Mouse (Mus musculus) CH12.LX (cell line): Measurements from ENCODE around the gene Gpr146.
A peak's percentile ranks its signal among the peaks of the same experiment; 100 is the strongest.

Experiments used
- CTCF ChIP-seq, 2 experiments: IDR thresholded peaks in 1 of 2; conservative IDR thresholded peaks in 1 of 2; 2 replicates each; pipeline ENCODE4 v1.5.1; 2011 to 2012; ENCODE audit warnings: low read depth in 2 of 2, low read length in 2 of 2, improper control_type of control experiment in 1 of 2, inconsistent platforms in 1 of 2, mild to moderate bottlenecking in 1 of 2, moderate library complexity in 1 of 2
- GABPA ChIP-seq: IDR thresholded peaks from 2 replicates; pipeline ENCODE4 v1.6.1; 2012; ENCODE audit warnings: low read depth, low read length, improper control_type of control experiment, inconsistent platforms; ENCODE audit not compliant: insufficient replicate concordance
- JUND ChIP-seq: conservative IDR thresholded peaks from 2 replicates; pipeline ENCODE4 v1.6.1; 2011; ENCODE audit warnings: low read depth, low read length, improper control_type of control experiment
- MAX ChIP-seq: IDR thresholded peaks from 2 replicates; pipeline ENCODE4 v1.6.1; 2011; ENCODE audit warnings: low read length, improper control_type of control experiment
- MAZ ChIP-seq: IDR thresholded peaks from 2 replicates; pipeline ENCODE4 v1.6.1; 2012; ENCODE audit warnings: low read depth, mild to moderate bottlenecking, inconsistent platforms, low read length, improper control_type of control experiment, moderate library complexity
- MEF2A ChIP-seq: IDR thresholded peaks from 2 replicates; pipeline ENCODE4 v1.6.1; 2014; ENCODE audit warnings: low read depth, mild to moderate bottlenecking, inconsistent platforms, low read length, improper control_type of control experiment, borderline replicate concordance
- NELFE ChIP-seq: IDR thresholded peaks from 2 replicates; pipeline ENCODE4 v1.6.1; 2011; ENCODE audit warnings: low read depth, low read length, improper control_type of control experiment
- NRF1 ChIP-seq: IDR thresholded peaks from 2 replicates; pipeline ENCODE4 v1.6.1; 2014; ENCODE audit warnings: low read depth, mild to moderate bottlenecking, inconsistent platforms, low read length, improper control_type of control experiment, moderate library complexity
- POLR2A ChIP-seq: IDR thresholded peaks from 2 replicates; pipeline ENCODE4 v1.6.1; 2011; ENCODE audit warnings: low read depth, mild to moderate bottlenecking, improper control_type of control experiment, low read length
- SMC3 ChIP-seq: IDR thresholded peaks from 2 replicates; pipeline ENCODE4 v1.6.1; 2011; ENCODE audit warnings: low read depth, low read length, improper control_type of control experiment
- ZC3H11A ChIP-seq: IDR thresholded peaks from 2 replicates; pipeline ENCODE4 v1.6.1; 2012; ENCODE audit warnings: low read depth, mild to moderate bottlenecking, inconsistent platforms, low read length, improper control_type of control experiment

GRCm38 (mm10) chr5:139397959-139398753 is 20.7 kb downstream of the Gpr146 start:
- TF ChIP-seq CTCF (conservative IDR thresholded peaks at IDR 0.05 in 1 of 2, IDR thresholded peaks at IDR 0.05 in 1 of 2; ENCODE audit: low read depth in 2 of 2, low read length in 2 of 2) (peak; percentile 68 to 82), POLR2A (no peak), MAX (no peak), MAZ (no peak), NRF1 (no peak), MEF2A (no peak), NELFE (no peak), SMC3 (peak; percentile 82), GABPA (no peak), ZC3H11A (no peak), JUND (no peak)
